Mouse (Mus musculus) heart, postnatal 0 days (tissue): ENCODE measurements around the gene N4bp2l1. TPM values are rescaled to one million over a fixed set of nuclear protein-coding genes. Genes with fewer than 3 reads are reported as not detected.

ENCODE experiments used
- ATAC-seq: fragments of 200-750 bp; cut with Nextera tagmentation; 2 replicates; pipeline ENCODE4 v1.8.0; 2017; ENCODE audit warnings: low read depth, moderate number of reproducible peaks, moderate library complexity; ENCODE audit not compliant: insufficient read depth
- DNase-seq: peaks from one replicate; pipeline ENCODE4 v3.0.0-alpha.2; 2016; ENCODE audit warnings: low spot score
- H3K27ac ChIP-seq: fragments of 300-500 bp; sonication (generic); 2 replicates; pipeline ENCODE4 v1.5.1; 2014; ENCODE audit warnings: low read depth, mild to moderate bottlenecking
- H3K27me3 ChIP-seq: fragments of 300-500 bp; sonication (generic); 2 replicates; pipeline ENCODE4 v1.6.1; 2014; ENCODE audit warnings: low read length, mixed read lengths; ENCODE audit not compliant: control insufficient read depth, insufficient read depth
- H3K36me3 ChIP-seq: fragments of 300-500 bp; sonication (generic); replicated peaks from 2 replicates; pipeline ENCODE4 v1.6.1; 2014; ENCODE audit warnings: low read length, mixed read lengths; ENCODE audit not compliant: control insufficient read depth, insufficient read depth
- H3K4me1 ChIP-seq: fragments of 300-500 bp; sonication (generic); 2 replicates; pipeline ENCODE4 v1.6.1; 2014; ENCODE audit warnings: antibody characterized with exemption; ENCODE audit not compliant: control insufficient read depth, insufficient read depth
- H3K4me2 ChIP-seq: fragments of 300-500 bp; sonication (generic); 2 replicates; pipeline ENCODE4 v1.6.1; 2014; ENCODE audit warnings: low read depth, mild to moderate bottlenecking, low read length, moderate library complexity
- H3K4me3 ChIP-seq: fragments of 300-500 bp; sonication (generic); 2 replicates; pipeline ENCODE4 v1.5.1; 2014; ENCODE audit warnings: low read depth, low read length
- H3K9ac ChIP-seq: fragments of 300-500 bp; sonication (generic); replicated peaks from 2 replicates; pipeline ENCODE4 v1.6.1; 2014; ENCODE audit warnings: low read depth, low read length, mixed read lengths
- H3K9me3 ChIP-seq: fragments of 300-500 bp; sonication (generic); replicated peaks from 2 replicates; pipeline ENCODE4 v1.6.1; 2016; ENCODE audit warnings: low read length; ENCODE audit not compliant: control insufficient read depth
- CTCF ChIP-seq: IDR thresholded peaks from 2 replicates; pipeline ENCODE4 v1.5.1; 2016; ENCODE audit warnings: antibody characterized with exemption, control low read depth, low read depth
- EP300 ChIP-seq: IDR thresholded peaks from 2 replicates; pipeline ENCODE4 v1.6.1; 2016; ENCODE audit warnings: antibody characterized with exemption, low read depth
- WGBS: fragments of 180-500 bp; shearing (Covaris S2); extraction: QIAGEN DNeasy Blood & Tissue Kit; methylation state at CpG from one replicate; pipeline ENCODE4 v1.1.7; 2014; 5-methylcytosine and 5-hydroxymethylcytosine counted together
- polyA plus RNA-seq: library from polyadenylated mRNA; unstranded; fragments of >200 nt; fragmentation: Nextera tagmentation; extraction: Ambion mirVana; gene quantifications from 2 replicates; pipeline ENCODE4 v1.2.1, GENCODE M21; 2015
- total RNA-seq: library from RNA; depleted of rRNA; stranded (reverse); fragments of >200 nt; gene quantifications from 2 replicates; pipeline ENCODE4 v1.2.3, GENCODE M21; 2014; ENCODE audit warnings: low replicate concordance

N4bp2l1 gene
- total and polyA plus RNA-seq, 2 experiments from 2014 or later, result 0.15 to 3.3 TPM

DNA sequence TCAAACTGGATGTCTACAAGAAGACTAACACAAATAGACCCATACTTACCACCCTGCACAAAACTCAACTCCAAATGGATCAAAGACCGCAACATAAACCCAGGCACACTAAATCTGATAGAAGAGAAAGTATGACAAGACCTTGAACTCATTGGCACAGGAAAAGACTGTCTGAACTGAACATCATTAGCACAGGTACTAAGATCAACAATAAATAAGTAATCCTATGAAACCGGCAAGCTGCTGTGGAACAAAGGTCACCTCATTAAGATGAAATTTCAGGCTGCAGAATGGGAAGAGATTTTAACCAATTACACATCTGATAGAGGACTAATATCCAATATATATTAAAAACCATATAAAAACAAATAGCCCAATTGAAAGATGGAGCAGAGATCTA, 19.2 kb upstream of the N4bp2l1 start:
- Histone ChIP-seq H3K9me3 (no peaks in the 10 kb centered on the region), H3K4me3 (no peak overlapping the region), H3K27me3 (no peaks in the 10 kb centered on the region), H3K9ac (no peak overlapping the region), H3K27ac (no peak overlapping the region), H3K36me3 (no peaks in the 10 kb centered on the region), H3K4me2 (no peak overlapping the region), H3K4me1 (no peaks in the 10 kb centered on the region)
- ATAC-seq, result no peak
- 91% methylated on average over 2 of the region's 2 CpGs for WGBS
- TF ChIP-seq CTCF (no peak), EP300 (no peak)
- DNase-seq, result no peak

DNA sequence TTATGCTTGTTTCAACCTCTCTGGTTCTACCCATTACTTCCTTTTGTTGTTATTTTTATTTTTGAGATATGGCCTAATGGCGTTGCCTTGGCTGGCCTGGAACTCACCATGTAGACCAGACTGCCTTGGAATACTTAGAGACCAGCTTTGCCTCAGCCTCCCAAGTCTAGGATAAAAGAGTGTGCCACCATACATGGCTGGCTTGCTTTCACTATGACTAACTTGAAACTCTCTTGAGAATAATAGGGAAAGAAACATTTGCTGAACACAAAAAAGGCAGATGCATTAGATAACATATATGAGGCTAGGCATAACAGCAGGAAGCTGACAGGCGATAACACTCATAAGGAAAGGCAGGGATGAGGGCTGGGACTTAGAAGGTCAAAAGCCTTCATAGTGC, 17.1 kb upstream of the N4bp2l1 start:
- Histone ChIP-seq H3K36me3 (no peaks in the 10 kb centered on the region), H3K4me3 (no peak overlapping the region), H3K4me2 (no peak overlapping the region), H3K4me1 (no peaks in the 10 kb centered on the region), H3K27me3 (no peaks in the 10 kb centered on the region), H3K27ac (0 out of 2 replicates have a peak overlapping the region, but pooled peaks have one; percentile 7), H3K9ac (no peak overlapping the region), H3K9me3 (no peaks in the 10 kb centered on the region)
- ATAC-seq, result no peak
- no peak for TF ChIP-seq EP300
- DNase-seq, result no peak
- 69% methylated on average over 2 of the region's 2 CpGs for WGBS

DNA sequence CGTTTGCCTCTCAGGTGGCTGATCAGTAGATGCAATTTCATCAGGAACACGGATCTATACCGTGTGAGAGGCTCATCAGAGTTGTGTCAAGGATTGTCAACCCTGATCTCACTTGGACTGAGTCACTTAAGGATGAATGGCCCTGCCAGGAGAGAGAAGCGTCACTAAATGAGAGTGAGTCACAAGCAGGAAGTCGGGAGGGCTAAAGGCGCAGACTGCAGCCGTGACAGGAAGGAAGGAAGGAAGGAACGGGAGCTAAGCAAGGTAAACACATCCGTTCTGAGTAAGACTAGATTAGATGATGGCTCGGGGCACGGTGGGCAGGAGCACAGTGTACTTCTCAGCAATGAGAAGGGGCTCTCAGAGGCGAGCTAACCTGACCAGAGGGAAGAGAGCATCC, 14.7 kb upstream of the N4bp2l1 start:
- Histone ChIP-seq H3K4me2 (no peak overlapping the region; the same call in 1 of the 2 replicates), H3K36me3 (peaks cover 4% of the 10 kb centered on the region; the same call in 1 of the 2 replicates), H3K4me1 (no peaks in the 10 kb centered on the region), H3K9ac (no peak overlapping the region), H3K27me3 (no peaks in the 10 kb centered on the region), H3K4me3 (no peak overlapping the region), H3K9me3 (no peaks in the 10 kb centered on the region), H3K27ac (no peak overlapping the region)
- TF ChIP-seq CTCF (no peak), EP300 (no peak)
- ATAC-seq (peak; percentile 24; the same call in 1 of the 2 replicates), DNase-seq (no peak)
- WGBS, result 54% methylated on average over 12 of the region's 12 CpGs

DNA sequence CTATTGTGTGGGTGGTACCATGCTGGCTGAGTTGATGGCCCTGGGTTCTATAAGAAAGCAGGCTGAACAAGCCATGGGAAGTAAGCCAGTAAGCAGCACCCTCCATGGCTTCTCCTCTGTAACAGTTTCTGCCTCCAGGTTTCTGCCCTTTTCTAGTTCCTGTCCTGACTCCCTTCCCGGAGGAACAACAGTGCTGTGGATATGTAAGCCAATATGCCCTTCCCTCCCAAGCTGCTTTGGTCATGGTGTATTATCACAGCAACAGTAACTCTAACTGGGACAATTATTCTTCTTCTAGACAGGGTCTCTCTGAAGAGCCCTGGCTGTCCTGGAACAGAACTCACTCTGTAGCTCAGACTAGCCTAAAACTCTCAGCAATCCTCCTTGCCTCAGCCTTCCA, 14.1 kb upstream of the N4bp2l1 start:
- Histone ChIP-seq H3K9ac (no peak overlapping the region), H3K27me3 (no peaks in the 10 kb centered on the region), H3K4me3 (no peak overlapping the region), H3K9me3 (no peaks in the 10 kb centered on the region), H3K4me2 (no peak overlapping the region), H3K4me1 (no peaks in the 10 kb centered on the region), H3K36me3 (peaks cover 4% of the 10 kb centered on the region; the same call in 1 of the 2 replicates), H3K27ac (no peak overlapping the region)
- ATAC-seq, result no peak
- TF ChIP-seq EP300, result no peak
- TF ChIP-seq CTCF, result no peak
- no peak for DNase-seq
- WGBS, result 91% methylated on average over 1 of the region's 1 CpGs

DNA sequence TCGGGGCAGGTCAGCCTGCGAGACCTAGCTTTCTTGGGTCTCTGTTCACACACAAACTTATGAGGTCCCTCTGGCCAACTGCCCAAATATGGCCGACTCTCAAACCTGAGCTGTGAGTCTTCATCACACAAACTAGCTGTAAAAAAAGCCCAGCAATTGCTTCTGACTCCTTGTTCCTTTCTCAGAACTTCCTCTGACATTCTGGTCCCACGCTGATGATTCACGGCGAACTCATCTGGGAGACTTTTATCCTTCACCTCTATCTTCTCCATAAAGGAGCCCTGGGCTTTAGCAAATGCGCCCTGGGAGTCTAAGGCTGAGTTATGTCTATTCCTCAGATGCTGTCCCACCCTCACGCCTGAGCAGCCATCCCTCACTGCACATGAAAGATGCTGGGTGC, 10.6 kb upstream of the N4bp2l1 start:
- Histone ChIP-seq H3K36me3 (peaks cover 4% of the 10 kb centered on the region), H3K27ac (no peak overlapping the region), H3K4me3 (no peak overlapping the region), H3K9ac (no peak overlapping the region), H3K27me3 (no peaks in the 10 kb centered on the region), H3K4me1 (no peaks in the 10 kb centered on the region), H3K4me2 (no peak overlapping the region), H3K9me3 (no peaks in the 10 kb centered on the region)
- DNase-seq, result no peak
- WGBS, result 91% methylated on average over 8 of the region's 8 CpGs
- TF ChIP-seq CTCF, result no peak
- no peak for TF ChIP-seq EP300
- ATAC-seq, result no peak

DNA sequence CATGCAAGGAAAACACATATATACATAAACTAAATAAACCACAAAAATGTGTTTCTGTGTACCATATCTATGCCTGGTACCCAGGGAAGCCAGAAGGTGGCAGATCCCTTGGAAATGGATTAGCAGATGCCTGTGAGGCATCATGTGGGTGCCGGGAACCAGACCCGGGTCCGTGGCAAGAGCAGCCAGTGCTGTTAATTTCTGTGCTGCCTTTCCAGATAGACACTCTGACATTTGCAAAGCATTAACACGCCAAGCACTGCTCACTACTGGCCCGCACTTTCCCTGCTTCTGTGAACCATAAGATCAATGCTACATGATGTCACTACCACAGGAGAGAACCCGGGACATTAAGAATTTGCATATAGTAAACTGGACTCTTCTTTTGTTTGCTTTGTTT, 9.1 kb upstream of the N4bp2l1 start:
- Histone ChIP-seq H3K27ac (no peak overlapping the region), H3K27me3 (no peaks in the 10 kb centered on the region), H3K4me1 (no peaks in the 10 kb centered on the region), H3K9ac (no peak overlapping the region), H3K4me3 (no peak overlapping the region), H3K36me3 (peaks cover 4% of the 10 kb centered on the region), H3K4me2 (no peak overlapping the region), H3K9me3 (no peaks in the 10 kb centered on the region)
- WGBS, result 97% methylated on average over 6 of the region's 6 CpGs
- ATAC-seq (no peak), DNase-seq (no peak)
- TF ChIP-seq EP300 (no peak), CTCF (no peak)
